Mouse (Mus musculus) liver, embryonic 12.5 days (tissue): Measurements from ENCODE around the gene Rbp4. TPM values are rescaled to one million over a fixed set of nuclear protein-coding genes. Genes with fewer than 3 reads are reported as not detected.
A peak's percentile ranks its signal among the peaks of the same experiment; 100 is the strongest.

Source experiments
- ATAC-seq: fragments of 200-750 bp; cut with Nextera tagmentation; 2 replicates; pipeline ENCODE4 v1.8.0; 2017; ENCODE audit warnings: moderate number of reproducible peaks, mild to moderate bottlenecking, moderate library complexity
- H3K27ac ChIP-seq: fragments of 300-500 bp; sonication (generic); 2 replicates; pipeline ENCODE4 v1.5.1; 2016; ENCODE audit warnings: mild to moderate bottlenecking
- H3K27me3 ChIP-seq: fragments of 300-500 bp; sonication (generic); replicated peaks from 2 replicates; pipeline ENCODE4 v1.6.1; 2016; ENCODE audit warnings: mild to moderate bottlenecking, moderate library complexity
- H3K36me3 ChIP-seq: fragments of 300-500 bp; sonication (generic); 2 replicates; pipeline ENCODE4 v1.6.1; 2016; ENCODE audit warnings: mild to moderate bottlenecking, moderate library complexity
- H3K4me1 ChIP-seq: fragments of 300-500 bp; sonication (generic); 2 replicates; pipeline ENCODE4 v1.6.1; 2016
- H3K4me2 ChIP-seq: fragments of 300-500 bp; sonication (generic); 2 replicates; pipeline ENCODE4 v1.6.1; 2016; ENCODE audit warnings: mild to moderate bottlenecking, moderate library complexity
- H3K4me3 ChIP-seq: fragments of 300-500 bp; sonication (generic); 2 replicates; pipeline ENCODE4 v1.5.1; 2016; ENCODE audit warnings: mild to moderate bottlenecking, moderate library complexity
- H3K9ac ChIP-seq: fragments of 300-500 bp; sonication (generic); 2 replicates; pipeline ENCODE4 v1.6.1; 2016; ENCODE audit warnings: mild to moderate bottlenecking, moderate library complexity
- H3K9me3 ChIP-seq: fragments of 300-500 bp; sonication (generic); replicated peaks from 2 replicates; pipeline ENCODE4 v1.6.1; 2016; ENCODE audit warnings: mild to moderate bottlenecking, moderate library complexity
- WGBS: fragments of 180-500 bp; shearing (Covaris S2); methylation state at CpG from one replicate; pipeline ENCODE4 v1.1.7; 2016; ENCODE audit not compliant: insufficient replicate concordance; 5-methylcytosine and 5-hydroxymethylcytosine counted together
- polyA plus RNA-seq: library from polyadenylated mRNA; unstranded; fragments of >200 nt; fragmentation: Nextera tagmentation; extraction: Ambion mirVana; gene quantifications from 2 replicates; pipeline ENCODE4 v1.2.1, GENCODE M21; 2016

The Rbp4 gene
- polyA plus RNA-seq, 1 experiment from 2014 or later = 1,432 TPM

- Histone ChIP-seq H3K27ac (no peak overlapping the region), H3K27me3 (peaks cover 37% of the 10 kb centered on the region)
- peak; percentile 45 for ATAC-seq
Measured at GRCm38 (mm10) chr19:38120123-38120760, 4.8 kb downstream of the Rbp4 start.

GRCm38 (mm10) chr19:38114834-38115491 is 10.1 kb downstream of the Rbp4 start:
- ATAC-seq = 0 out of 2 replicates have a peak, but pooled peaks have one; percentile 31
- Histone ChIP-seq H3K36me3 (0 out of 2 replicates have a peak, but pooled peaks cover 5% of the 10 kb centered on the region), H3K4me1 (no peaks in the 10 kb centered on the region), H3K27me3 (0 out of 2 replicates have a peak, but pooled peaks cover 1% of the 10 kb centered on the region), H3K4me2 (no peak overlapping the region), H3K27ac (no peak overlapping the region), H3K9ac (no peak overlapping the region), H3K9me3 (no peaks in the 10 kb centered on the region), H3K4me3 (no peak overlapping the region)
- WGBS = 67% methylated on average over 7 of the region's 7 CpGs

More at GRCm38 (mm10) chr19:38120123-38120760, 4.8 kb downstream of the Rbp4 start:
- 0 out of 2 replicates have a peak, but pooled peaks cover 5% of the 10 kb centered on the region for H3K36me3 ChIP-seq
- H3K4me1 ChIP-seq = no peaks in the 10 kb centered on the region
- H3K9ac ChIP-seq = no peak overlapping the region
- H3K4me3 ChIP-seq = no peak overlapping the region
- no peaks in the 10 kb centered on the region for H3K9me3 ChIP-seq
- no peak overlapping the region for H3K4me2 ChIP-seq
- WGBS = 65% methylated on average over 5 of the region's 5 CpGs

GRCm38 (mm10) chr19:38112575-38112974 is 12.5 kb downstream of the Rbp4 start:
- Histone ChIP-seq H3K4me3 (no peak overlapping the region), H3K4me2 (no peak overlapping the region), H3K27ac (no peak overlapping the region), H3K9ac (no peak overlapping the region), H3K27me3 (no peaks in the 10 kb centered on the region), H3K4me1 (no peaks in the 10 kb centered on the region), H3K9me3 (no peaks in the 10 kb centered on the region), H3K36me3 (no peaks in the 10 kb centered on the region)
- no peak for ATAC-seq
- 39% methylated on average over 4 of the region's 4 CpGs for WGBS

DNA sequence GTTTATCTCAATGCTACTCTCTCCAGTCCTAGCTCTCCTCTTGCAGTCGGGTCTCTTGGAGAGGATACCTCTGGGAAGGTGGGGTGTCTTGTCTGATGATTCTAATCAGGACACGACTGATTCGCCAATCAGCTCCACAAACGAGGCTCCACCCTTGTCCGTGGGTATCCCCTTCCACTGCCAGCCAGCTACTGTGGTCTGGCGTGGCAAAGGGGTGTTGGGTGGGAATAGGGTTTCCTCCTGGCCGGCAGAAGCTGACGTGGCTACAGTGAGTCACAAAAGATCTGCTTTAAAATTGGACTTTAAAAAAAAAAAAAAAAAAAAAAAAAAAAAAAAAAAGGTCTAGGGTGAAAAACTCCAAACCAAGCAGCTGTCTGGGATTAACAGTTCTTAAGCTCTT is 14.0 kb downstream of the Rbp4 start:
- H3K27me3 ChIP-seq = no peaks in the 10 kb centered on the region
- no peaks in the 10 kb centered on the region for H3K4me1 ChIP-seq
- H3K27ac ChIP-seq = no peak overlapping the region
- H3K9me3 ChIP-seq = no peaks in the 10 kb centered on the region
- no peak for ATAC-seq
- no peak overlapping the region for H3K9ac ChIP-seq
- no peak overlapping the region for H3K4me3 ChIP-seq
- WGBS = 58% methylated on average over 8 of the region's 8 CpGs
- no peak overlapping the region for H3K4me2 ChIP-seq
- H3K36me3 ChIP-seq = no peaks in the 10 kb centered on the region

GRCm38 (mm10) chr19:38109506-38110242 is 15.4 kb downstream of the Rbp4 start:
- H3K9me3 ChIP-seq = no peaks in the 10 kb centered on the region
- no peak overlapping the region for H3K4me2 ChIP-seq
- H3K27ac ChIP-seq = no peak overlapping the region
- WGBS = 77% methylated on average over 15 of the region's 15 CpGs
- no peaks in the 10 kb centered on the region for H3K36me3 ChIP-seq
- H3K4me3 ChIP-seq = no peak overlapping the region
- ATAC-seq = no peak
- H3K4me1 ChIP-seq = no peaks in the 10 kb centered on the region
- H3K27me3 ChIP-seq = 0 out of 2 replicates have a peak, but pooled peaks cover 7% of the 10 kb centered on the region
- H3K9ac ChIP-seq = no peak overlapping the region

GRCm38 (mm10) chr19:38107871-38108270 is 17.2 kb downstream of the Rbp4 start:
- no peaks in the 10 kb centered on the region for H3K36me3 ChIP-seq
- WGBS = 72% methylated on average over 4 of the region's 4 CpGs
- H3K27me3 ChIP-seq = 0 out of 2 replicates have a peak, but pooled peaks cover 7% of the 10 kb centered on the region
- H3K4me1 ChIP-seq = no peaks in the 10 kb centered on the region
- no peak overlapping the region for H3K4me3 ChIP-seq
- H3K9ac ChIP-seq = no peak overlapping the region
- H3K27ac ChIP-seq = no peak overlapping the region
- no peak overlapping the region for H3K4me2 ChIP-seq
- no peak for ATAC-seq
- H3K9me3 ChIP-seq = no peaks in the 10 kb centered on the region

DNA sequence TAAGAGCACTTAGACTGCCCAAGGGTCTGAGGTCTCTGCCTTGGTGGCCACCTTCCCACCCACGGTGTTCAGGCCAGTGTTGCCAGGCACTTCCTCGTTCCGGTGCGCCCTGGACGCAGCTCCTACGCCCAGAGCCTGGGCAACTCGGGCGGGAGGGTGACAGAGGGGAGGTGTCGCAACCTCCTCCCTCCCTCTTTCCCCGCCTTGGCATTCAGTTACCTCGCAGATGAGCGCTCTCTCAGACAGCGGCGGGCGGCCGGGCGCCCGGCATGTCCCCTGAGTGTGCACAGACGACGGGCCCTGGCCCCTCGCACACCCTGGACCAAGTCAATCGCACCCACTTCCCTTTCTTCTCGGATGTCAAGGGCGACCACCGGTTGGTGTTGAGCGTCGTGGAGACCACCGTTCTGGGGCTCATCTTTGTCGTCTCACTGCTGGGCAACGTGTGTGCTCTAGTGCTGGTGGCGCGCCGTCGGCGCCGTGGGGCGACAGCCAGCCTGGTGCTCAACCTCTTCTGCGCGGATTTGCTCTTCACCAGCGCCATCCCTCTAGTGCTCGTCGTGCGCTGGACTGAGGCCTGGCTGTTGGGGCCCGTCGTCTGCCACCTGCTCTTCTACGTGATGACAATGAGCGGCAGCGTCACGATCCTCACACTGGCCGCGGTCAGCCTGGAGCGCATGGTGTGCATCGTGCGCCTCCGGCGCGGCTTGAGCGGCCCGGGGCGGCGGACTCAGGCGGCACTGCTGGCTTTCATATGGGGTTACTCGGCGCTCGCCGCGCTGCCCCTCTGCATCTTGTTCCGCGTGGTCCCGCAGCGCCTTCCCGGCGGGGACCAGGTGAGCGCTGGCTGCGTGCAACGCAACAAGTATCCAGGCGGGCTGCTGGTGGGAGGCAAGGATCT is 28.0 kb downstream of the Rbp4 start, which contains the start of gene Ffar4:
Gene Ffar4, plus strand, starts transcription at position 214 of the 901 bp plus-strand sequence.
- peaks cover 66% of the 10 kb centered on the region for H3K27me3 ChIP-seq
- peak within 1 kb of the TSS; percentile 29 for H3K4me3 ChIP-seq
- no peaks in the 10 kb centered on the region for H3K36me3 ChIP-seq
- H3K9me3 ChIP-seq = no peaks in the 10 kb centered on the region
- H3K9ac ChIP-seq = no peak within 1 kb of the TSS
- peak within 1 kb of the TSS; percentile 54 for H3K4me2 ChIP-seq
- no peak within 1 kb of the TSS for H3K27ac ChIP-seq
- ATAC-seq = peak; percentile 30; the same call in 1 of the 2 replicates
- 0 out of 2 replicates have a peak, but pooled peaks cover 5% of the 10 kb centered on the region for H3K4me1 ChIP-seq
- WGBS = 3% methylated on average over 77 of the region's 77 CpGs

DNA sequence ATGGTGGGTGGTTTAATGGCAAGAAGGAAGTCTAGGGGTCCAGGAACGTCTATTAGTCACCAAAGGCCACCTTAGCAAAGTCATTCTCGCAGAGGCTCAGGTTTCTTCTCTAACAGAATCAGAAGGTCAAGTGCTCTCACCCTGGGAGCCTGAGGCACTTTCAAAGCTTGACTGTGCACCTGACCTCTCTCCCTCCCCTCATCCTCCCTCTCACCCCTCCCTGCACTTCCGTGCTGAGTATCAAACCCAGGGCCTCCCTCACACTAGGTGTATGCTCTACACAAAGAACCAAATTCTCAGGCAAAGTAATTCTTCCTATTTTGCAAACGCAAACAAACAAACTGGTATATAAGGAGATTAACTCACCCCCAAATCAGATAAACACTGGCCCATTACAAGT is 28.9 kb downstream of the Rbp4 start:
- WGBS = 11% methylated on average over 4 of the region's 4 CpGs
- peaks cover 66% of the 10 kb centered on the region for H3K27me3 ChIP-seq
- no peak for ATAC-seq

GRCm38 (mm10) chr19:38091512-38091985 is 33.5 kb downstream of the Rbp4 start:
- no peak overlapping the region for H3K9ac ChIP-seq
- H3K4me1 ChIP-seq = 0 out of 2 replicates have a peak, but pooled peaks cover 2% of the 10 kb centered on the region
- H3K4me2 ChIP-seq = no peak overlapping the region
- WGBS = 40% methylated on average over 4 of the region's 4 CpGs
- H3K36me3 ChIP-seq = no peaks in the 10 kb centered on the region
- no peak overlapping the region for H3K4me3 ChIP-seq
- H3K27me3 ChIP-seq = peaks cover 28% of the 10 kb centered on the region
- no peaks in the 10 kb centered on the region for H3K9me3 ChIP-seq
- H3K27ac ChIP-seq = no peak overlapping the region
- ATAC-seq = no peak

More for the DNA sequence above, 28.9 kb downstream of the Rbp4 start:
- Histone ChIP-seq H3K4me1 (0 out of 2 replicates have a peak, but pooled peaks cover 5% of the 10 kb centered on the region), H3K9ac (no peak overlapping the region), H3K36me3 (no peaks in the 10 kb centered on the region), H3K4me3 (no peak overlapping the region), H3K4me2 (no peak overlapping the region), H3K27ac (no peak overlapping the region), H3K9me3 (no peaks in the 10 kb centered on the region)

DNA sequence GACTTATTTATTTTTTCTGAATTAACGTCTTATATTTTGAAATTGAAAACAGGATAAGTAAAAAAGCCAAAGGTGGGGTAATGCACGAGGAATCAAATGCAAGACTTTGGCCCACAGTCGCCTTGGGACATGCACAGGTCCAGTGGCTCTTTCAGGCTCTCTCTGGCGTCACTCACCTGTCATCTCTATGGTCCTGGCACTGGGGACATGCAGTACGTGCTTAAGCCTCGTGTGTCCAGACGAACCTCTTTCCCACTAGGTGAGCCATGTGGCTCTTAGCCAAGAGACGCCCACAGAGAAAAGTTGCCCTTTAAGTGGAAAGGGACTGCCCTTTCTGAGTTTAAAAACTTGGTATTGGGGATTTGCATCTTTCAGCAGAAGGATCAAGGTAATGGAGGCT is 35.7 kb downstream of the Rbp4 start:
- WGBS = 71% methylated on average over 8 of the region's 8 CpGs
- H3K27me3 ChIP-seq = peaks cover 6% of the 10 kb centered on the region; the same call in 1 of the 2 replicates
- H3K36me3 ChIP-seq = no peaks in the 10 kb centered on the region
- no peak overlapping the region for H3K4me3 ChIP-seq
- no peak overlapping the region for H3K4me2 ChIP-seq
- no peaks in the 10 kb centered on the region for H3K4me1 ChIP-seq
- no peak overlapping the region for H3K27ac ChIP-seq
- H3K9me3 ChIP-seq = no peaks in the 10 kb centered on the region
- H3K9ac ChIP-seq = no peak overlapping the region
- ATAC-seq = no peak

- Histone ChIP-seq H3K9me3 (no peaks in the 10 kb centered on the region), H3K27ac (no peak overlapping the region), H3K27me3 (no peaks in the 10 kb centered on the region), H3K4me1 (no peaks in the 10 kb centered on the region), H3K36me3 (no peaks in the 10 kb centered on the region), H3K4me3 (no peak overlapping the region), H3K4me2 (no peak overlapping the region), H3K9ac (no peak overlapping the region)
- 42% methylated on average over 11 of the region's 11 CpGs for WGBS
- no peak for ATAC-seq
Measured at GRCm38 (mm10) chr19:38086948-38087551, 38.0 kb downstream of the Rbp4 start.
